Mouse (Mus musculus) megakaryocyte-erythroid progenitor cell, adult 5-6 weeks (primary cell): Measurements from ENCODE around the gene Zc3h13. TPM values are rescaled to one million over a fixed set of nuclear protein-coding genes. Genes with fewer than 3 reads are reported as not detected.

Experiments used
- total RNA-seq, 2 experiments: library from RNA; stranded (forward) in 1 of 2; stranded (reverse) in 1 of 2; fragments of 200-1000, 215-1000 nt in 1 of 2; fragments of >200 nt in 1 of 2; fragmentation: Nextera tagmentation in 1 of 2; gene quantifications; 2 replicates each; pipeline ENCODE4 v1.2.3; 2014 to 2017

Gene Zc3h13
- total RNA-seq, 2 experiments from 2014 or later, result 28.7 to 41.2 TPM

Other genes starting within 250 kb of the Zc3h13 start
- not detected in 2 replicates for gene Lrrc63, start 153.5 kb upstream of the Zc3h13 start, total RNA-seq (2014; fragmentation: Nextera tagmentation)
- gene Lrrc63, start 153.5 kb upstream of the Zc3h13 start, total RNA-seq (2017), result not detected in 2 replicates
- 21.1 and 39.8 TPM in 2 replicates for gene Lcp1, start 153.3 kb upstream of the Zc3h13 start, total RNA-seq (2014; fragmentation: Nextera tagmentation)
- gene Lcp1, start 153.3 kb upstream of the Zc3h13 start, total RNA-seq (2017), result 29.1 and 29.8 TPM in 2 replicates
- gene Cpb2, start 42.1 kb upstream of the Zc3h13 start, total RNA-seq (2014; fragmentation: Nextera tagmentation), result not detected in 2 replicates
- gene Cpb2, start 42.1 kb upstream of the Zc3h13 start, total RNA-seq (2017), result not detected in 2 replicates
- gene Siah3, start 171.6 kb downstream of the Zc3h13 start, total RNA-seq (2014; fragmentation: Nextera tagmentation), result not detected in 2 replicates
- 0.11 TPM in 1 of 2 replicates, not detected in the other for gene Siah3, start 171.6 kb downstream of the Zc3h13 start, total RNA-seq (2017)